ENCODE assay signal across 12 mouse cellular contexts in the genomic region with DNA sequence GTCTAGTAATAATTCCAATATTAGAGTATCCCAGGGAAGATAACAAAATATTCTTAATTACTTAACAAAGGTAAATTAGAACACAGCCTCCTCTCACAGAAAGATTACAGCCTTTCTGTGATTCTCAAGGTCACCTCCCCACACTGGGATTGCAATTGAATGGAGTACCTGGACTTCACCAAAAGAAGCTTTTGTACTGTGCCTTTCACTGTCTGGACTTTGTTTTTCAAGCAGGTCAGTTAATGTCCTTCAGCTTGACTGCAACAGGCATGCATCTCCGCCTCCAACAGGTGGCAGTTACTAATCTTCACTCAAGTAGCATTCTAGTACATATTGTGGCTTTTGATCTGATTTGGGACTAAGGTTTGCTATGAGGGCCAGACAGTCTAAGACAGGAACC.
"Had no signal": no experiment of that assay in that cellular context is flagged by ENCODE, and none has a peak within 500 bp of the region (broad histone marks: within the 10 kb centered on the region; RNA-seq: fewer than 3 reads in every experiment).

No protein-coding gene starts in this region.

- DNase-seq: left cerebral cortex, postnatal 4 days; liver; liver, embryonic 13.5 days; liver, postnatal 0 days; lung, adult 18-20 months; lung, adult 2 months; lung, embryonic 14.5 days; lung, postnatal 10 days; lung, postnatal 14 days; lung, postnatal 36 days; lung, postnatal 4 days; midbrain, embryonic 14.5 days had no signal
